Mouse (Mus musculus) common myeloid progenitor, adult 5-6 weeks (primary cell): ENCODE data around the gene Patz1. TPM values are rescaled to one million over a fixed set of nuclear protein-coding genes. Genes with fewer than 3 reads are reported as not detected.

Source experiments
- ATAC-seq: replicated peaks from 2 replicates; pipeline ENCODE4 v1.8.0; 2016; ENCODE audit warnings: low read depth, mild to moderate bottlenecking, moderate TSS enrichment, inconsistent platforms; ENCODE audit not compliant: poor library complexity, severe bottlenecking
- total RNA-seq: library from RNA; stranded (forward); fragments of 200-1000, 187-1606 nt; gene quantifications from 2 replicates; pipeline ENCODE4 v1.2.3, GENCODE M21; 2017

Patz1 gene
- total RNA-seq, 1 experiment from 2014 or later: 72.7 TPM

DNA sequence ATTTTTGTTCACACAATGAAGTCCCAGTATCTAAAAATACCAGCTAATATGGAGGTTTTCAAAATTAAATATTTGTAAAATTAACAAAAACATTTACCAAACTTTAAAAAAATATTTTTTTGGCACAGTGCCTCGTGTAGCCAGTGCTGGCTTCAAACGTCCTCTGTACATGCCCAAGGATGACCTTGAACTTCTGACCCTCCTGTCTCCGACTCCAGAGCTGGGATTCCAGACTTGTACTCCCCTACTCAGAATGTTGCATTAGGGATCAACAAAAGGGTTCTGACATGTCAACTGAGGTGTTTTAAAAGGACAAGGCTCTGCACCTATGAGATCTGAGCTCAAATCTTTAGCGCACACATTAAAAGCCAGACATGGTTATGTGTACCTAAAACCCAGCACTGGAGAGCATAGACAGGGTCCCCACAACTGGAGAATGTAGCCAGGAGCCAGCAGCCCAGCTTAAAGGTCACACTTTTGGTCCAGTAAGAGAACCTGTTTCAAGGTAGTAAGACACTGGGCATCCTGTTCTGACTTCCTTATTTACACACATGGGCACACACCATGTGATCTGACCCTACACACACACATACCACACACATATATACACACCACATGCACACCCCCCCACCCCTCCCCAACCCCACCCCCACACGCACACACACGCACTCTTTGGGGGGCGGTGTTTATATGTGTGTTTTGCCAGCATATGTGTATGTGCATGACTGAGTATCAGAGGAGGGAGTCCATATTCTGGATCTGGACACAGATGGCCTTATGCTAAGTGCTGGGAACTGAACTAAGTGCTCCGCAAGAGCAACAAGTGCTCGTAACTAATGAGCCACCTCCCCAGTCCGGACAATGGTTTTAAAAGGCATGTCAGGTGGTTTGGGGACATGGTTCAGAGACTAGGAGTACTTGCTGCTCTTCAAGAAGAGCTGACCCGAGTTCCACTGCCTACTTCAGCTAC is 40.4 kb downstream of the Patz1 start:
- ATAC-seq: no peak

GRCm38 (mm10) chr11:3329891-3330451 is 41.3 kb downstream of the Patz1 start, which contains the start of gene Pik3ip1:
Gene Pik3ip1 (plus strand): TSS chr11:3330401.
- no peak for ATAC-seq

- peak; percentile 57 for ATAC-seq
Measured at GRCm38 (mm10) chr11:3330566-3330965, 41.9 kb downstream of the Patz1 start.

GRCm38 (mm10) chr11:3330991-3331750 is 42.5 kb downstream of the Patz1 start:
- no peak for ATAC-seq

DNA sequence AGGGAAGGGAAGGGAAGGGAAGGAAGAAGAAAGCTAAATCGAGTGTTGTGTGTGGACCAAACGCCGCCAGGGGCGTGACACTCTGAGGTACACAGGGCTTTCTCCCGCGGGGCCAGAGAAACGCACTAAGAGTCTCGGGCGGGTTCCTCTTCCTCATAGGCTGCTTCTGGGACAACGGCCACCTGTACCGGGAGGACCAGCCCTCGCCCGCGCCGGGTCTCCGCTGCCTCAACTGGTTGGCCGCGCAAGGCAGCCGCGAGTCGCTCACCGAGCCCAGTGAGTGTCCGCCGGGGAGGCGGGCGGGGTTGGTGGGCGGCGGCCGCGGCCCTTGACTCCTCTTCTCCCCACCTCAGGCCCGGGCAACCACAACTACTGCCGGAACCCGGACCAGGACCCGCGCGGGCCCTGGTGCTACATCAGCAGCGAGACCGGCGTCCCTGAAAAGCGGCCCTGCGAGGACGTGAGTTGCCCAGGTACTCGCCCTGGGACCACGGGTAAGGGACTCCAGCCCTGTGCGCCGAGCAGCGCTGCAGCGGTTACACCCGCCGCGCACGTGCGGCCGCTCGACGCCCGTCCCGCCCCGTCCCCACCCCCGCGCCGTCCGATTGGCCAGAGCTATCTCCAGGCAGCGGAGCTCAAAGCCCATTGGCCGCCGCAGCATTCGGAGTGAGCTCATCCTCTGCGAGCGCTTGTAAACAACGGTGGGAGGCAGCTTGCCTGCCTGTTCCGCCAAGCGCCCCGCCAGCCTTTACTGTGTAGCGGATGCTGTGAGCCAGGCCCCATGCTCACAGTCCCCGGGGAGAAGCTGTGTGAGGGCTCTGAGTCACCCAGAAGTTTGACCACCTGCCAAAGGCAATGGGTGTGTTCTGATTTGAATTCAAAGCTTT is 43.3 kb downstream of the Patz1 start:
- ATAC-seq: peak; percentile 64

- ATAC-seq: no peak
Measured at GRCm38 (mm10) chr11:3333111-3333695, 44.5 kb downstream of the Patz1 start.

DNA sequence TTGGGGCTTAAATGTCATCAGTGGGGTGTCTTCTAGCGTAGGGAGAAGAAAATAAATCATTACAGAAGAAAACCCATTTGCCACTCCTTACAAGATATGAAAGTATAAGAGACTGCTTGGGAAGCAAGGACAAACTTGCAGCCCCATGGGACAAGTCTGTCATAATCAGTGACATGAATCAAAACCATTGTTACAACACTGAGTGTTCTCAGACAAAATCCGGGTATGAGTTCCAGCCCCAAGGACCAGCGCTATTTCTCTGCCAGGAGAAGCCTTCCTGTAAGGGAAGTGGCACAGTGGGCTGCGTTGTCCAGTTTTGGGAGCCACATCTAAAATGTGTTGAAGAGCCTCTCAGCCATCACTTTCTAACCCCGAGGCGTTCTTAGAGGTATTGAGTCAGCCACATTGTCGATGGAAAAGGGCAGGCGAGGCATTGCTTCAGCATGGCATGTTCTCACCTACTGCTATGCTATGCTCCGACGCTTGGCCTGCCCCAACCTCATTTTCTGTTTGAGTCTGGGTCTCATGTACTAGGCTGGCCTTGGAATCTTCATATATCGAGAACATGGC is 45.6 kb downstream of the Patz1 start:
- no peak for ATAC-seq

- ATAC-seq: no peak
Measured at GRCm38 (mm10) chr11:3334711-3335316, 46.1 kb downstream of the Patz1 start.

DNA sequence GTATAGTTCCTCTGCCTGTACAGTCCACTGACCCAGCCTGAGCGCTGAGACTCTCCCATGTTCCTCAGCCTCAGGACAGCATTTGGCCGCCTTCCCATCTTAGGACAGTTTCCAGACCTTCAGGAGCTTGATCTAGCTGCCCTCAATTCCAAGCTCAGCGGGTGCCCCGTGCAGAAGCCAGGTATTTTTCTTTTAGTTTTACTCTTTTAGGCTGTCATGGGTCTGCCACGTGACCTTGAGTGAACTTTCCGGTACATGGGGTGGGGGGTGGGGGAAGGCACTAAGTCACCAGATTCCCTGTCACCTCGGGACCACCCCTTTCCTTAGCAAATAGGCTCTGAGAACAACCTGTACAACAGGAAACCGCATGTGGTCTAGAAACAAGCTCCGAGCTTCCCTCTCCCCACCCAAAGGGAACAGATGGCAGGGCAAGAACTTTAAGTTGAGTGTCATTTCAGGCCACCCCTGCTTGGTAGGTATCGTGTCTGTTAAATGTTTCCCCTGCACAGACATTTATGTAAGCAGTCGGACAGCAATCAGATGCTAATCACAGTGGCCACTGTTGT is 47.1 kb downstream of the Patz1 start:
- peak; percentile 81 for ATAC-seq

DNA sequence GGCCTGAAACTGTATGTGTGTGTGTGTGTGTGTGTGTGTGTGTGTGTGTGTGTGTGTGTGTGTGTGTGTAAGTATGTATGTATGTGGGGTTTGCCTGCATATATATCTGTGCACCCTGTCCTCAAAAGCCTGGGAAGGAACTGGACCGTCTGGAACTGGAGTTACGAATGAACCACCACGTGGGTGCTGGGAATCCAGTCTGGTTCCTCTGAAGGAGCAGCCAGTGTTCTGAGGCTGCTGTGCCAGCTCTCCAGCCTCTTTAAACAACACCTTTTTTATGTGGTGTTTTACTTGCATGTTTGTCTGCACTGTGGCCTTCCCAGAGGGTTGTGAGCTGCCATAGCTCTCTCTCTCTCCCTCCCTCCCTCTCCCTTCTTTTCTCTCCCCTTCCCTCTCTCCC is 47.9 kb downstream of the Patz1 start:
- no peak for ATAC-seq

- no peak for ATAC-seq
Measured at GRCm38 (mm10) chr11:3337173-3337955, 48.7 kb downstream of the Patz1 start.

GRCm38 (mm10) chr11:3337961-3338360 is 49.3 kb downstream of the Patz1 start:
- ATAC-seq: no peak

DNA sequence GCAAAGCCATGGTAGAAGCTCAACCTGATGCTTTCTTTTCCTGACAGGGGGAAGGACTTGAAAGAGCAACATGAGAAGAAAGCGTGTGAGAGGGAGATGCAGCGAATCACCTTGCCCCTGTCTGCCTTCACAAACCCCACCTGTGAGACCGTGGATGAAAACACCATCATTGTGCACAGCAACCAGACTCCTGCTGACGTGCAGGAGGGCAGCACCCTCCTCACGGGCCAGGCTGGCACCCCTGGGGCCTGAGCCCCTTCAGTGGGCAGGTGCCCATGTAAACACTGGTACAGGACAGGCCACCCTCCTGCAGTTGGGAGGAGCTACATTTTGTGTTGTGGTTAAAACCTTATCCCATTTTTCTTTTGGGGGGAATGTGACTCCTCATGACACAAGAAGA is 52.8 kb downstream of the Patz1 start:
- no peak for ATAC-seq

GRCm38 (mm10) chr11:3344916-3345315 is 56.2 kb downstream of the Patz1 start:
- ATAC-seq: no peak

GRCm38 (mm10) chr11:3346351-3346750 is 57.7 kb downstream of the Patz1 start:
- no peak for ATAC-seq

DNA sequence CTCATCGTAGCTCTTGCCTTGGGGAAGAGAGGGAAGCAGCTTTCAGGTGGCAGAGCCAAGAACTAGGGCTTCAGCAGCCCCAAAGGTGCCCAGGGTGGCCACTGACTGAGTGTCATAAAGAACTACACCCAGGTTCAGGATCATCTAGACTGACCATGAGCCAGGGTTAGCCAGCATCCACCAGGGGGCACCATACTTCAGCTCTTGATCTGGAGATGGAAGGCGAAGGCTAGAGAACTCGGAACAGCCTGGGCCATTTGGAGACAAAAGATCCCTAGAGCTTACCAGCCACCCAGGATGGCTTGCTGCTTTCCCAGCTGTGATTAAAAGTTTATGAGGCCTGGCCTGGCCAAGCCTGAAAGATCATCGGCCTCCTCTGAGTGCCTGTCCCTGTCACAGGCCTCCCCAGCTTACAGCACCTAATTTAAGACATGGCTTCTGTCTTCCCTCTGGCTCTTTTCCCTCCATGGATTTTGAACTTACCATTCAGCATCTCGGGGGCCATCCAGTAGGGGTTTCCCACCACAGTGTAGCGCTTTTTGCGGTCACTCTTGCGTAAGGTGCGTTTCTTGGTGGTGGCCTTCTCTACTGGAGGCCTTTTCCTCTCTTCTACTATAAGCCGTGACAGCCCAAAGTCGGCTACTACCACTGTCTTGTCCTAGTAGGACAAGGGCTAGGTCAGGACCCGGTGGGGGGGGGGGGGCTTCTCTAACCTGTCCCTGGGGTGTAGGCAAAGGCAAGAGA is 58.6 kb downstream of the Patz1 start:
- ATAC-seq: peak; percentile 85

DNA sequence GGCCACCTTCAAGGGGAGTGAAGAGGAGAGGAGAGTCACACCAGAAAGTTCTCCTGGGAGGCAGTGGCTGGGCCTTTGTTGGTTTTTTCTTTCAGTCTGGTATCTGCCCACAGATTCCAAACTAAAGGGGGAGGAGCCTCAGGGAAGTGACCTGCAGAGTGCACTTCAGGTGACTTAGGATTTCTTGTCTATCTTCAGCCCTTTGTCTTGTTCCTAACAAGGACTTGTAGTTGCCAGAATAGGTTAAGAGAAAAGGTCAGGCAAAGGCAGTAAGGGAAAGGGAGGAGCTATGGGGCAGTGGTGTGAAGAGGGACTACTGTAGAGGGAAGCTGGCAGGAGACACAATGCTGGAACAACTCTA is 59.1 kb downstream of the Patz1 start:
- ATAC-seq: no peak
